Mouse (Mus musculus) macrophage (primary cell): ENCODE data around the gene Crip2. TPM values are rescaled to one million over a fixed set of nuclear protein-coding genes. Genes with fewer than 3 reads are reported as not detected.

ENCODE experiments used
- H3K27ac ChIP-seq: fragments of 350-480 bp; formaldehyde crosslinking; 2 replicates; pipeline ENCODE4 v1.9.0; 2021
- H3K36me3 ChIP-seq: fragments of 350-480 bp; formaldehyde crosslinking; 2 replicates; pipeline ENCODE4 v1.9.0; 2021; ENCODE audit errors: inconsistent target
- H3K4me3 ChIP-seq: fragments of 350-480 bp; formaldehyde crosslinking; 2 replicates; pipeline ENCODE4 v1.9.0; 2021; ENCODE audit errors: inconsistent target
- H3K79me2 ChIP-seq: fragments of 350-480 bp; formaldehyde crosslinking; 2 replicates; pipeline ENCODE4 v1.9.0; 2021; ENCODE audit errors: inconsistent target
- WGBS: methylation state at CpG from one replicate; pipeline ENCODE4 v1.1.7; 2026; ENCODE audit warnings: inconsistent platforms; ENCODE audit not compliant: missing documents; 5-methylcytosine and 5-hydroxymethylcytosine counted together
- polyA plus RNA-seq: library from polyadenylated mRNA; stranded (reverse); fragments of 250-400 nt; gene quantifications from 3 replicates; pipeline ENCODE4 v1.2.4, GENCODE M21; 2018; ENCODE audit warnings: inconsistent platforms

Crip2 gene
- polyA plus RNA-seq, 1 experiment from 2014 or later, result 0.39 TPM

- no peaks in the 10 kb centered on the region for H3K79me2 ChIP-seq
- WGBS, result 67% methylated on average over 11 of the region's 11 CpGs
- H3K27ac ChIP-seq, result no peak overlapping the region
These were observed 23.5 kb downstream of the Crip2 start for GRCm38 (mm10) chr12:113163561-113164006.

DNA sequence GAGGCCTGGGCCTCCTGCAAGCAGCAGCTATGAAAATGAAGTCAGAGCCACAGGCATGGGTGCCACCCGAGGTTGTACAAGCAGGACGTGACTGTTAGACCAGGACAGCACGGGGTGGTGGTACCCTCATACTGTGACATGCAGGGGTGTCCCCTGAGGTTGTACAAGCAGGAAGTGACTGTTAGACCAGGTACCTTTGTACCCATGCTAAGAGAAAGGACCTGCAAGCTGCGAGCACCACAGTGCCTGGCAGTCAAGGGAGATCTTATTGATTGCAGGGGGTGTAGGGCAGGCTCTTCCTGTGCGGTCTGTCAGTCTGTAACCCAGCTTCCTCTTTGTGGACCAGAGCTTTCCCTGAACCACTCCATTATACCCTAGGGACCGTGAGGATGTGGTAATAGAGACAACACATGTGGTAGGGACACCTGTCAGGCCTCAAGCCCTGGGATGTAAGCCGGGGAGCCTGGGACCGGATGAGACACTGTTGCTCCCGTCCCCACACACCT lies 28.0 kb downstream of the Crip2 start:
- H3K36me3 ChIP-seq, result no peaks in the 10 kb centered on the region
- H3K79me2 ChIP-seq, result no peaks in the 10 kb centered on the region
- H3K27ac ChIP-seq, result no peak overlapping the region
- 5% methylated on average over 9 of the region's 9 CpGs for WGBS
- no peak overlapping the region for H3K4me3 ChIP-seq

More at GRCm38 (mm10) chr12:113163561-113164006, 23.5 kb downstream of the Crip2 start:
- Histone ChIP-seq H3K4me3 (no peak overlapping the region), H3K36me3 (no peaks in the 10 kb centered on the region)

DNA sequence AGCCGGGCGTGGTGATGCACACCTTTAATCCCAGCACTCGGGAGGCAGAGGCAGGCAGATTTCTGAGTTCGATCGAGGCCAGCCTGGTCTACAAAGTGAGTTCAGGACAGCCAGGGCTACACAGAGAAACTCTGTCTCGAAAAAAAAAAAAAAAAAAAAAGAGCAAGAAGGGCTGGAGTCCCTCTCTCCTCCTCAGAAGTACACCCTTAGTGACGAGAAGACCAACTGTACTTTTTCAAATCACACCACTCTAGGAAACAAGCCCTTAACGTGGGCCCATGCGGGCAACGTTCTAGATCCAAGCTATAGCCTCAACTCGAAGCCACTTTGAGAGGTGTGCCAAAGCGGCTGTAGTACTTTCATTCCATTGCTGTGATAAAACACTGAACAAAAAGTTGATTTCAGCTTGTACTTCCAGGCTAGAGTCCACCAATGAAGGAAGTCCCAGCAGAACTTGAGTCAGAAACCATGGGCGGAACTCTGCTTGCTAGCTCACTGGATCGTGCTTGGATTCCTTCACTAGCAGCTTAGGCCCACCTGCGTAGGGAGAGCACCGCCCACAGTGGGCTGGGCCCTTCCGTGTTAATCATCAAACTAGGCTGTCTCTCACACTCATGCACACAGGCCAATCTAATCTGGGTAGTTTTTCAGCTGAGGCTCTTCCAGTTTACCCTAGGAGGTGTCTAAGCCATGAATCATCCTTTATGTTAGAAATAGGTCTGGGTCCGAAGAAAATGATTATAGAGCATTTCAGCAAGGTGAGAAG lies 37.1 kb downstream of the Crip2 start:
- 95% methylated on average over 17 of the region's 18 CpGs for WGBS
- Histone ChIP-seq H3K79me2 (no peaks in the 10 kb centered on the region), H3K27ac (no peak overlapping the region), H3K36me3 (no peaks in the 10 kb centered on the region), H3K4me3 (no peak overlapping the region)

GRCm38 (mm10) chr12:113181020-113181419 lies 41.0 kb downstream of the Crip2 start:
- Histone ChIP-seq H3K79me2 (no peaks in the 10 kb centered on the region), H3K27ac (no peak overlapping the region), H3K4me3 (no peak overlapping the region), H3K36me3 (no peaks in the 10 kb centered on the region)
- 96% methylated on average over 3 of the region's 4 CpGs for WGBS

DNA sequence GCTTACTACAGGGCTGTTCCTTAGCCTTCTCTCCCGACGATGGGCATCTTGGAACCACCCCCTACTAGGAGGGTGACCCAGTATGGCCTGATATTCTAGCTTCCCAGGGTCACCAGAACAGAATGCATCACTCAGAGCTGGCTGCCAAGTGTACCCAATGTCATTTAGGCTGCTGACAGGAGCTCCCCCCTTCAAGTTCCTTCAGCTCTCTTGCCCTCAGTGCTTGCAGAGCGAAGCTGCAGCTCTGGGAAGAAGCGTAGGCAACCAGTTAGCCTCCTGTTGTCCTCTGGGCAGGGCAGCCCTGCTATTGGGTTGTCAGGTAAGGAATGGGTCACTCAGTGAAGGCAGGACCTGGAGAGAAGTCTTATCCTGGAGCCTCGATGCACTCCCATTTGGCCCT lies 44.9 kb downstream of the Crip2 start:
- H3K36me3 ChIP-seq, result no peaks in the 10 kb centered on the region
- no peak overlapping the region for H3K4me3 ChIP-seq
- 68% methylated on average over 5 of the region's 5 CpGs for WGBS
- no peaks in the 10 kb centered on the region for H3K79me2 ChIP-seq
- H3K27ac ChIP-seq, result no peak overlapping the region

DNA sequence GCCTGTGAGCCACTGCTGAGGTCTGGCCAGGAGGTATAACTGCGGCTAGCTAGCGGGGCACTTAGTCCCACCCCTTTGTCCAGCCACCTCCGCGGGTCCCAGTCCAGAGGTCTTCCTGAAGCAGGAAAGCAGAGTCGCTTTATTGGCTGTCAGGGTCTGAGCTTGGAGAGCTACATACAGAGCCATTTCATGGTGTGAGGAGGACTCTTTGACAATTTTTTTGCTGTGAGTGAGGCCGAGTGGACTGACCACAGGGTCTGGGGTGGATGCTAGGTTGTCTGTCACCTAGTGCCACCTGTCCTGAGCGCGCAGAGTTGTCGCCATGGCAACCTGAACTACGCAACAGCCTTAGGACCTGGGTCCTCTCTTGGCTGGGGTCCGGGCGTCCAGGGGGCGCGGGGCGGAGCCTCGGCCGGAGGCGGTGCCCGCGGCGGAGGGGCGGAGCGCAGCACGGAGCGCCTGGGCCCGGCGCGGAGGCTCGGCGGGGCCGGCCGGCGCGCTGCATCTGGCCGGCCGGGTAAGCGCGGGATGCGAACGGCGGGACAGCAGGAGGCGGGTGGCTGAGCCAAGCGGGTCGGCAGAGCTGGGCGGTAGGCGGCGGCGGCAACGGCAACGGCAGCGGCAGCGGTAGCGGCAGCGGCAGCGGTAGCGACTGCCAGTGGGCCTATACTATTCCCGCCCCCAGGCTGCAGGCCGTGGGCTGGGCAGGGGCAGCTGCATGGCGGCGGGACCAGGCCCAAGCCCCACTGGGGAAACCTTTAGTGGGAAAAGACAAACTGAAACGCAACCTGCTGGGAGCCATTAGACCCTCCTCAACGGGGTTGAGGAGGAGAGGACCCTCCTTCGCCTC lies 45.6 kb downstream of the Crip2 start, which contains the start of gene Tmem121:
Gene Tmem121, plus strand, starts transcription at position 489 of the 850 bp plus-strand sequence.
- 11% methylated on average over 63 of the region's 63 CpGs for WGBS
- Histone ChIP-seq H3K4me3 (no peak within 1 kb of the TSS), H3K27ac (no peak within 1 kb of the TSS), H3K79me2 (no peaks in the 10 kb centered on the region), H3K36me3 (no peaks in the 10 kb centered on the region)

DNA sequence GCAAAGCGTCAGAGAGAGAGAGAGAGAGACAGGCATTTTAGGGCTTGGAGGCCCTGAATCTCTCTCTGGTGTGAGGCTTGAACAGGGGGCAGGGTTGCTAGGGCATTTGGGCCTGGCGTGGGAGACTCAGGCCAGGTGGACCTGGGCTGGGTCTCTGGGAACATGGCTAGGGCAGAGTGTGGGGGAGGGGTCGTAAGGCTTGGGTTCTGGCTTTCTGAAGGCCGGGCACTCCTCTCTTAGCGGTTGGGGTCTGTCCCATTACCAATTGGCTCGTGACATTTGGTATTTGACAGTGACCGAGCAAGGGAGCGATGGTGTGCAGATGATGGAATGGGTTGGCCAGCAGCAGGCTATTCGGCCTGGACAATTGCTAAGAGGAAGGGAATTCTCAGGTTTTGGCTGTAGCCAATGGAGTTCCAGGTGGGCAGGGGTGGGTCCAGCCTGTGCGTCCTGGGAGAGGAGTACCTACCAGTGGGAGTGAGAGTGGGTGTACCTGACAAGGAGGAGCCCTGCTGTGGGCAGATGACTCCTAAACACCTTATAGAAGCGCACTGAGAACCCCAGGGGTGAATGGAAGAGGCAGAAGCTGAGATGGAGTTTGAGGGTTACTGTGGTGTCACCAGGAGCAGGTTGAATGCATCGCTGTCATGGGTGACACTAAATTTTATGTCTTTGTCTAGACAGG lies 46.4 kb downstream of the Crip2 start:
- WGBS, result 81% methylated on average over 12 of the region's 12 CpGs

GRCm38 (mm10) chr12:113187011-113187375 lies 47.0 kb downstream of the Crip2 start:
- Histone ChIP-seq H3K79me2 (no peaks in the 10 kb centered on the region), H3K4me3 (no peak overlapping the region), H3K36me3 (no peaks in the 10 kb centered on the region), H3K27ac (no peak overlapping the region)
- 52% methylated on average over 4 of the region's 4 CpGs for WGBS

More for the DNA sequence above, 46.4 kb downstream of the Crip2 start:
- no peak overlapping the region for H3K27ac ChIP-seq
- no peaks in the 10 kb centered on the region for H3K79me2 ChIP-seq
- H3K4me3 ChIP-seq, result no peak overlapping the region
- H3K36me3 ChIP-seq, result no peaks in the 10 kb centered on the region

DNA sequence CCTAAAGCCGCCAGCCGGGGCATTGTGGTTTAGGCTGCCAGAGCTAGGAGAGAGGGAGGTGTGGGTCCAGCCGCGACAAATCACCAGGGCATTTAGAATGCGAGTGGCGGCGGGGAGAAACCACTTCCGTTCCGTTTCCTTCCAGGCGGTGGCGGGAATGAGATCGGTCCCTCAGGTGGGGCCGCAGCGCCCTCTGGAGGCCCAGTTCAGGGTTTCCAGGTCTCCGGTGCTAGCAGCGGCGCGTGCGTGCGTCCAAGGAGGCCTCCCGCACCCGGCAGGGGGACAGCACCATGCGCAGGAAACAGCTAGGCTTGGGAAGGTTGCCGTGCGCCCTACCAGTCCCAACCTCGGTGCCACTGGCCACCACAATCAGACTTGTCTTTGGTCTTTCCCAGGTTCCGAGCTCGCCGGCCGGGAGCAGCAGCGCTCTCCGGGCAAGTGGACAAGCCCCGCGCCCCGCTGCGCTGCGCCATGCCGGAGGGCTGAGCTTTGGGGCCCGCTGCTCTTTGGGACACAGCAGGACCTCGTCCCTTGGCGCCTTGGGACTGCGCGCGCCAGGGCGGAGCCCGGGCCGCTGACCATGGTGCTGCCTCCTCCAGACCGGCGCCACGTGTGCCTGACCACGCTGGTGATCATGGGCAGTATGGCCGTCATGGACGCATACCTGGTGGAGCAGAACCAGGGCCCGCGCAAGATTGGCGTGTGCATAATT lies 47.7 kb downstream of the Crip2 start:
- no peak overlapping the region for H3K27ac ChIP-seq
- WGBS, result 28% methylated on average over 42 of the region's 56 CpGs
- H3K4me3 ChIP-seq, result no peak overlapping the region
- H3K36me3 ChIP-seq, result no peaks in the 10 kb centered on the region
- no peaks in the 10 kb centered on the region for H3K79me2 ChIP-seq

DNA sequence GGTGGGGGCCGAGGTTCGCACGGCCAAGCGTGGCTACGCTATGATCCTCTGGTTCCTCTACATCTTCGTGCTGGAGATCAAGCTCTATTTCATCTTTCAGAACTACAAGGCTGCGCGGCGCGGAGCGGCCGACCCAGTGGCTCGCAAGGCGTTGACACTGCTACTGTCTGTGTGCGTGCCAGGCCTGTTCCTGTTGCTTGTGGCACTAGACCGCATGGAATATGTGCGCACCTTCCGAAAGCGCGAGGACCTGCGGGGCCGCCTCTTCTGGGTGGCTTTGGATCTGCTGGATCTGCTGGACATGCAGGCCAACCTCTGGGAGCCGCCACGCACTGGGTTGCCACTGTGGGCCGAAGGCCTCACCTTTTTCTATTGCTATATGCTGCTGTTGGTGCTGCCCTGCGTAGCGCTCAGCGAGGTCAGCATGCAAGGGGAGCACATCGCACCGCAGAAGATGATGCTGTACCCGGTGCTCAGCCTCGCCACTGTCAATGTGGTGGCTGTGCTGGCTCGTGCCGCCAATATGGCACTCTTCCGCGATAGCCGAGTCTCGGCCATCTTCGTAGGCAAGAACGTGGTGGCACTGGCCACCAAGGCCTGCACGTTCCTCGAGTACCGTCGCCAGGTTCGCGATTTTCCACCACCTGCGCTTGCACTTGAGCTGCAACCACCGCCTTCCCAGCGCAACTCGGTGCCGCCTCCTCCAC lies 48.5 kb downstream of the Crip2 start:
- Histone ChIP-seq H3K79me2 (no peaks in the 10 kb centered on the region), H3K4me3 (no peak overlapping the region), H3K27ac (no peak overlapping the region), H3K36me3 (no peaks in the 10 kb centered on the region)
- WGBS, result 98% methylated on average over 46 of the region's 51 CpGs

DNA sequence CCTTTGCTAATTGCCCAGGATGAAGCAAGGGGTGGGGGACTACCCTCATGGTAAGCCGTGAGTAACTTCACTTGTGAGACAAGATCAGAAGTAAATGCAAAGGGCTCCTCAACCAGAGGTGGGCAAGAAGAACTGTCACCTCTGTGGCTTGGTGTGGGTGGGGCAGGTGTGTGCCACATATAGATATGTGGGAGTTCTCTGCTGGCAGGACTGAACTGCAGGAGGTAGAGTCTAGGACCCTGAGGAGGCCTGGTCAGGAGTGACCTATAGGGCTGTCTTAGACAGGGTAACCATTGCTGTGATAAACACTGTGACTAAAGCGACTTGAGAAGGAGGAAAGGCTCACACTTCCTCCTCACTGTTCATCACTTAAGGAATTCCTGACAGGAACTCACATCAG lies 53.4 kb downstream of the Crip2 start:
- WGBS, result 77% methylated on average over 2 of the region's 2 CpGs
- Histone ChIP-seq H3K36me3 (no peaks in the 10 kb centered on the region), H3K79me2 (no peaks in the 10 kb centered on the region), H3K4me3 (no peak overlapping the region), H3K27ac (no peak overlapping the region)
